Mouse (Mus musculus) layer of hippocampus, adult 11-12 months (tissue): ENCODE data around the gene Tuba3b.

Source experiments
- DNase-seq: peaks from one replicate; pipeline ENCODE4 v3.0.0; 2022; ENCODE audit warnings: low spot score

Gene Tuba3b

DNA sequence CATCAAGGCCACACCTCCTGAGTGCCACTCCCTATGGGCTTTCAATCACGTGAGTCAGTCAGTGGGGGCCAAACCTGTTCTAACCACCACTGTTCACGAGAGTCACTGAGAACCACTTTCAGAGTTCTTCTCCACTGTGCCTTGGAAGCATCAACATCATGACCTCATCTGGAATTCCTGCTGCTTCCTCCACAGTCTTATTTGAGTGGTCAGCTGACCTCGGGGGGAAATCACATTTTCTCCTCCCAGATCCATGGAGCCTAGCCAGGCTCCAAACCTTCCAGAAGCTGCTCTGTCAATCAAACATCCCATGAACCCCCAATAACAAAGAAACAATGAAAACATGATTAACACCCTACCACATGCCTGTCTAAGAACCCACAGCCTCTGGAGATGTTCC lies 52.1 kb downstream of the Tuba3b start:
- no peak for DNase-seq

DNA sequence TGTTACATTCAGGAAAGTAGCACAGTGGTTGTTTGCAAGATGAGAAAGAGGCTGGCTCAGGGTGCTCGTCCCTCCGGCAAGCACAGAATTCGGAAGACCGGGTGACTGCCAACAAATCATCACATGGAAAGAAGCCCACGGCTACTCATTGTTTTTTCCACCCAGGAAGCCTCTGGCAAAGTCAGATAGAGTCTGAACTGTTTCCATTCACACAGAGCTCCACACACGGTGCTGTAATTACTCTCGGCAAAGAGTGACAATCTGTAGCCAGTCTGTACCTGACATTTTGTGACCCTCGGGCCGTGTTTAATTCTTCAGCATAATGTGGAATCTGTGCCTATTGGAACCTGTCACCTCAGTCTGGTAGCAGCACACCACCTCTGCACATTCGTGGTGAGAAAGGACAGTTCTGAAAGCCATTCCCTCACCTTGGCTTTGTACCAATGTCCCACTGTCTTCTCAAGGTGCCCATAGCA lies 54.1 kb downstream of the Tuba3b start:
- DNase-seq: no peak
